Mouse (Mus musculus) gastrocnemius, adult 8-10 months (tissue): Measurements from ENCODE around the gene Bdnf. TPM values are rescaled to one million over a fixed set of nuclear protein-coding genes. Genes with fewer than 3 reads are reported as not detected.
A peak's percentile ranks its signal among the peaks of the same experiment; 100 is the strongest.

ENCODE experiments used
- DNase-seq, 2 experiments: peaks; one replicate each; pipeline ENCODE4 v3.0.0; 2022; ENCODE audit warnings: low spot score in 2 of 2
- total RNA-seq, 4 experiments: library from RNA; stranded (reverse); gene quantifications; 2 replicates each; pipeline ENCODE4 v1.2.4; 2022

Gene Bdnf
- 1 to 10 TPM in 1 of 4 experiments, under 1 TPM in 3; 0.16 to 1.0 (median 0.59) TPM for total RNA-seq

DNA sequence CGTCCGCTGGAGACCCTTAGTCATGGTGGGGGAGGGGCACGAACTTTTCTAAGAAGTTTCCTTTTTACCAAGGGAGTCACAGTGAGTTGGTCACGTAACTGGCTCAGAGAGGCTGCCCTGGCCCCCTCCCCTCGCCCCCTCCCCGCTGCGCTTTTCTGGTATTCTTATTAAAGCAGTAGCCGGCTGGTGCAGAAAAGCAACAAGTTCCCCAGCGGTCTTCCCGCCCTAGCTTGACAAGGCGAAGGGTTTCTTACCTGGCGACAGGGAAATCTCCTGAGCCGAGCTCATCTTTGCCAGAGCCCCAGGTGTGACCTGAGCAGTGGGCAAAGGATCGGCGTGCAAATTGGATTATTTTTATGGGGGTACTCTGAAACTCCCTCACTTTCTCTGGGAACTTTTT, at the start of gene Bdnf:
TSS of gene Bdnf (plus strand) at position 169 of the 400 bp plus-strand sequence.
- no peak for DNase-seq

GRCm38 (mm10) chr2:109626864-109627263, 47.6 kb upstream of the Bdnf start:
- DNase-seq: no peak

DNA sequence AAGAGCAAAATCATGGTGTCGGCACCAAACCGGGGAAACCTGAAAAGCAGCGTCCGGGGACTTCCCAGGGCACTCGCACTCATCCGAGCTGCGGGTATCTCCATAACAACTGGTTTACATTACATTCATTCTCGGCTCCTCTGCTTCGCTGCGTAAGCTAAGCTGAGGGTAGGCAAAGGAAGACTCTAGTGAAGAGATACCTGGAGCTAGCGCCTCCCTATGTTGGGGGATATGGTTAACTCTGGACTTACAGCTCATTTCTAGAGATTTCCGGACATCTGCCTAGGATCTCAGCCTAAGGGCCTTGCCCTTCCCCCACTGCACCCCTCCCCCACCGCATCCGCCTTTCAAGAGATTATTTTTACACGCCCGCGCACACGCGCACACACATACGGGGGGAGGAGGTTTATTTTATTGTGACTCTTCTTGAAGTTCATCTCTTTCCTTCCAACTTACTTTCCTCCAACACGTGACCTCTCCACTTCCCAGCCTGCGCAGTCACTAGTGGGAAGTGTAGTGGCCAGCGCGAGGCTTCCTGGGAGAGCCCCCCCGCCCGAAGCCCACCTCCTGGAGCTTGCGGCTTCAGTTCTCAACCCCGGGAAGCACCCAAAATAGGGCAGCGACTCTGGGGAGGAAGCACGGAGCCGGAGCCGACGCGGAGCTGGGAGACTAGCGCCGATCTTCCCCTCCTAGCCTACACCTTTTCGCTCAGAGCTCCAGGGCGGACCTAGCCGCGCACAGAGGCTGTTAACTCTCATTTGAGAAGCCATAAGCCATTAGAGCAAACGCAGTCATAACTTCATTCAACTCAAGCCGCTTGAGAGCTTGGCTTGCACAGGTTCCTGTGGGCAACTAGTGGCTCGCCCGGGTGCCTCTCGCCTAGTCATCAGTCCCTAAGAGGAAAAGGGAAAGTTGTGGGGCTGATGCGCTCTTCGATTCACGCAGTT, 718 bp upstream of the Bdnf start:
- no peak for DNase-seq

- DNase-seq: no peak
These were observed 551 bp downstream of the Bdnf start for GRCm38 (mm10) chr2:109675051-109675450.

DNA sequence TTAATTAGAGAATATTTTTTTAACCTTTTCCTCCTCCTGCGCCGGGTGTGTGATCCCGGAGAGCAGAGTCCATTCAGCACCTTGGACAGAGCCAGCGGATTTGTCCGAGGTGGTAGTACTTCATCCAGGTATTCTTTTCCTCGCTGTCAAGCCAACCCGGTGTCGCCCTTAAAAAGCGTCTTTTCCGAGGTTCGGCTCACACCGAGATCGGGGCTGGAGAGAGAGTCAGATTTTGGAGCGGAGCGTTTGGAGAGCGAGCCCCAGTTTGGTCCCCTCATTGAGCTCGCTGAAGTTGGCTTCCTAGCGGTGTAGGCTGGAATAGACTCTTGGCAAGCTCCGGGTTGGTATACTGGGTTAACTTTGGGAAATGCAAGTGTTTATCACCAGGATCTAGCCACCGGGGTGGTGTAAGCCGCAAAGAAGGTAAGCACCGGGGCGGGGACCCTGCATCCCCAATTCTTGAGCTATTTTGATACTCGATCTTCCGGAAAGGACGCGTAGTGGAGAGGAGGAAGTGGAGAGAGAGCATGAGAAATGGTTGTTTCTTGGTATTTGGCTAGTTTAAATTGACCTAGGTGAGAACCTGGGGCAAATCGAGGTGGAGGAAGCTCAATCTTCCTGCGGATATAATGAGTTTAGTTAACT, 1.6 kb downstream of the Bdnf start:
- no peak for DNase-seq

- no peak for DNase-seq
These were observed 2.1 kb downstream of the Bdnf start for GRCm38 (mm10) chr2:109676618-109676974.

DNA sequence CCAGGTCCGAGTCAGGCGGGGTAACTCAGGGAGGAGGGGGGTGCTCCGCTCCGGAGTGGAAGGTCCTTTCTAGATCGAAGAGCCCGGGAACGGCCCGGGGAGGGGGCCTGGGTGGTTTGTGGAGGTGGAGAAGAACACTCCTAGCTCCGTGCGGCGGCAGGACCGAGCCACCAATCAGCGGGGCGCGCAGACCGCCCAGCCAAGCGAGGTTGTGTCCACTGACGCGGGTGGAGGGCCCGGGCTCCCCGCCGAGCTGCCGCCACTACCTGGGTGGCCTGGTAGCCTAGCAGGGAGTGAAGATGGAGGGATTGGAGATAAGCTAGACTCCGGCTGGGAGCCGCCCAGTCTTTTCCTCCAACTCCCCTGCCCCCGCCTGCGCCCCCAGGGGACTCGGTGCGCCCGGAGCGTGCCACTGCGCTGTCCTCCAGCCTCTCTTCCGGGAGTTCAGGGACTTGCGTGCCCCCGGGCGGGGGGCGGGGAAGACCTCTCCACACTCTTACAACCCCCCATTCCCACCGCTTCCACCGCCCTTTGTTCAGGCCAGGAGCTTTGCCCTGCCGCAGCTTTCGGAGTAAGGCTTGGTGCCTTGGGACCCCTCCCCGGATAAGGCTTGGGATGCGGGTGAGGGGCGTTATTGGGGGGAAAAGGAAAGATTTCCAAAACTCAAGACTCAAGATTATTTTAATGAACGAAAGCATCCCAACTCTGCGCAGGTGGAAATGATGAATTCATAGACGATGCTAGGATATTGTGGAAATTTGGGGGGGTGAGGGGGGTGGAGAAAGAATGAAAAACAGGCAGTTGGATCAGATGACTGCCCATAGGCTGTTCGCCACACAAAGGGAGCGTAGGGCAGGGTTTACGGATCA, 3.0 kb downstream of the Bdnf start:
- DNase-seq: no peak

- no peak for DNase-seq
These were observed 3.5 kb downstream of the Bdnf start for GRCm38 (mm10) chr2:109678090-109678409.

DNA sequence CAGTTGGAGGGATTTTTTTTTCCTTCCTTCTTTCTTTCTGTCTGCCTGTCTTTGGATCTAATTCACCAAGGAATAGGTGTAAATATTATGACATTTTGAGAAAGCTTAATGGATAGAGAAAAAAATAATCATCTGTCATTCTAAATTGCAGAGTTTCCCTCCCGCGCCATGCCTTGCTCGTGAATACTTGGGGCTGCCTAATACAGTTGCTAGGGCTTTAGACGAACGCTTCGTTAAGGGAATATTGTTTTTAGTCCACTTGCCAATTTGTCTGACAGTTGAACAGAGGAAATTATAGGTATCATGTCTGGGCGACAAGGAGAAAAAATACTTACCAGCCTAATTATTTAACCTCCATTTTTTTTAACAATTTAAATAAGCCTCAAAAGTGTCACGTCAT, 4.0 kb downstream of the Bdnf start:
- DNase-seq: no peak

- DNase-seq: no peak
These were observed 4.9 kb downstream of the Bdnf start for GRCm38 (mm10) chr2:109679446-109679845.

GRCm38 (mm10) chr2:109681071-109681470, 6.6 kb downstream of the Bdnf start:
- no peak for DNase-seq

DNA sequence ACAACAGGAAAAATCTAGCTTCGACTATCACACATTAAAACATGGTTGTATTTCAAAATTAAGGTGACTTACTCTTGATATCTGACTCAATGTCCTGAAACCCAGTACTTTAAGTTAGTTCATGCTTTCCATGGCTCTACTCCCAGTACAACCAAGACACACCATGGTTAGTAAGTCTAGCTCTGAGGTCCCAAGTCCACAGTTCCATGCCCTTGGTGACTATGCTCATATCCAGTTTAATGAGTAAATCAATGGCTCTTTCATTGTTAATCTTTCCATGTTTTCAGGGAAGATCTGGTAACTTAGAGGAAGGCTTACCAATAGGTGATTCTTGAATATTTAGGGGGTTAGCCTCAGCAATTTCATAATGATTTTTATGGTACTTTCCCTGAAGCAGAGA, 14.2 kb downstream of the Bdnf start:
- DNase-seq: no peak

DNA sequence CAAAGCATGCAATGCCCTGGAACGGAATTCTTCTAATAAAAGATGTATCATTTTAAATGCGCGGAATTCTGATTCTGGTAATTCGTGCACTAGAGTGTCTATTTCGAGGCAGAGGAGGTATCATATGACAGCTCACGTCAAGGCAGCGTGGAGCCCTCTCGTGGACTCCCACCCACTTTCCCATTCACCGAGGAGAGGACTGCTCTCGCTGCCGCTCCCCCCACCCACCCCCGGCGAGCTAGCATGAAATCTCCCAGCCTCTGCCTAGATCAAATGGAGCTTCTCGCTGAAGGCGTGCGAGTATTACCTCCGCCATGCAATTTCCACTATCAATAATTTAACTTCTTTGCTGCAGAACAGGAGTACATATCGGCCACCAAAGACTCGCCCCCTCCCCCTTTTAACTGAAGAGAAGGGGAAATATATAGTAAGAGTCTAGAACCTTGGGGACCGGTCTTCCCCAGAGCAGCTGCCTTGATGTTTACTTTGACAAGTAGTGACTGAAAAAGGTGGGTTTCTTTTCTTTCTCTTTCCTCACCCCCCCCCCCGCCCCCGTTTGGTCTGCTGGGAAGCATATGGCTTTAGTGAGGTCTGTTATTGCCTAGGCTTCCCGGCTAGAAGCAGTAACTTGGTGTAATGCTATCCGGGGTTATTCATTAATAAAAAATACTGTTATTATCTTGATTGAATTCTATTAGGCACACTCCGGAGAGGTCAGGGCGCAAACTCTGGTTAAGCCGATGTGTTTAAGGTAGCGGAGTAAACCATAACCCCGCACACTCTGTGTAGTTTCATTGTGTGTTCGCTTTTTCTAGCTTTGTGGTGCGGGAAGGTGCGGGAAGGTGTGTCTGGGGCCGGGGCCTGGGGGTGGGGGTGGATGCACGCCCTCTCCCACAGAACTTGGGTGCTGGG, 18.0 kb downstream of the Bdnf start:
- no peak for DNase-seq

GRCm38 (mm10) chr2:109693178-109694115, 18.9 kb downstream of the Bdnf start:
- DNase-seq: no peak

- DNase-seq: no peak
These were observed 19.8 kb downstream of the Bdnf start for GRCm38 (mm10) chr2:109694116-109694837.

- DNase-seq: peak in 1 of 2 experiments; percentile 24
These were observed 20.3 kb downstream of the Bdnf start for GRCm38 (mm10) chr2:109694838-109695225.

DNA sequence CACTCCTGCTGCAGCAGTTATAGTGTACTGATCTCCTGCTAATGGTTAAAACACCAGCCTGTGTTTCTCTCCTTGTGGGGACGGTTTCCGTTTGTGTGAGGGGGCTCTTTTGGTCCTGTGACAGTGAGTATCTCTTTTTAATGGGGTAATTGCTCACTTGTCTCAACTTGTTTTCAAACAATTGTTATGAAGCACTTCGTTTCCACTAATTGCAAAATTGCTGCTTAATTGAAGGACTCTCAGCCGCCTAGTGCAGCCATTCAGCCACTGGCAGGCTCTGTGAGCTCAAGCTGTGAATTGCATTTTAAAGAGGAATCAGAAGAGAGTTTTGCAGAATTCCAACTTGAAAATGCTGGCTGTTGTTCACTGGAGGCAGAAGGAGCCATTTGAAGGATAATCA, 22.7 kb downstream of the Bdnf start:
- no peak for DNase-seq

- DNase-seq: no peak
These were observed 25.8 kb downstream of the Bdnf start for GRCm38 (mm10) chr2:109700291-109700690.

GRCm38 (mm10) chr2:109703588-109703987, 29.1 kb downstream of the Bdnf start:
- no peak for DNase-seq
